Mouse (Mus musculus) thymus, adult 2 months (tissue): ENCODE data around the gene P2ry2. TPM values are rescaled to one million over a fixed set of nuclear protein-coding genes. Genes with fewer than 3 reads are reported as not detected.

Experiments
- DNase-seq: peaks from one replicate; pipeline ENCODE4 v3.0.0; 2021
- H3K27ac ChIP-seq: fragments of 200-500 bp; 2 replicates; pipeline ENCODE4 v1.5.1; 2012; ENCODE audit warnings: low read length, control low read depth; ENCODE audit not compliant: control insufficient read depth, insufficient read depth
- H3K27me3 ChIP-seq: fragments of 200-500 bp; 2 replicates; pipeline ENCODE4 v1.6.1; 2012; ENCODE audit warnings: mild to moderate bottlenecking, low read length, moderate library complexity, mixed read lengths; ENCODE audit not compliant: control insufficient read depth, insufficient read depth
- H3K36me3 ChIP-seq: fragments of 200-500 bp; 2 replicates; pipeline ENCODE4 v1.6.1; 2012; ENCODE audit warnings: mild to moderate bottlenecking, low read length, moderate library complexity; ENCODE audit not compliant: control insufficient read depth, insufficient read depth
- H3K4me1 ChIP-seq: fragments of 200-500 bp; replicated peaks from 2 replicates; pipeline ENCODE4 v1.6.1; 2012; ENCODE audit warnings: low read length; ENCODE audit not compliant: control insufficient read depth, insufficient read depth
- H3K4me3 ChIP-seq: fragments of 200-500 bp; 2 replicates; pipeline ENCODE4 v1.5.1; 2012; ENCODE audit warnings: mild to moderate bottlenecking, low read length, control low read depth, moderate library complexity; ENCODE audit not compliant: control insufficient read depth, insufficient read depth
- CTCF ChIP-seq: fragments of 200-500 bp; IDR thresholded peaks from 2 replicates; pipeline ENCODE4 v1.5.1; 2012; ENCODE audit warnings: mild to moderate bottlenecking, control low read depth, low read length, moderate library complexity, borderline replicate concordance; ENCODE audit not compliant: control insufficient read depth, poor library complexity, insufficient read depth; ENCODE audit errors: extremely low read depth
- POLR2A ChIP-seq: fragments of 200-500 bp; IDR thresholded peaks from 2 replicates; pipeline ENCODE4 v1.6.1; 2012; ENCODE audit warnings: mild to moderate bottlenecking, low read length, control low read depth, moderate library complexity; ENCODE audit not compliant: control insufficient read depth, poor library complexity, insufficient read depth; ENCODE audit errors: extremely low read depth
- whole genome bisulfite sequencing: fragments of 180-500 bp; shearing (Covaris S2); methylation state at CpG from one replicate; pipeline ENCODE4 v1.1.7; 2018; 5-methylcytosine and 5-hydroxymethylcytosine counted together
- polyA plus RNA-seq: library from polyadenylated mRNA; depleted of rRNA; stranded (reverse); fragments of >200 nt; gene quantifications from 2 replicates; pipeline ENCODE4 v1.2.3, GENCODE M21; 2012

P2ry2 gene
- polyA plus RNA-seq, 1 experiment, result 5.3 TPM

GRCm38 (mm10) chr7:101051551-101052221 lies 39.0 kb upstream of the P2ry2 start:
- no peaks in the 10 kb centered on the region for H3K27me3 ChIP-seq
- DNase-seq, result peak; percentile 58
- WGBS, result 23% methylated on average over 11 of the region's 11 CpGs
- H3K36me3 ChIP-seq, result no peaks in the 10 kb centered on the region
- H3K27ac ChIP-seq, result no peak overlapping the region
- no peak for TF ChIP-seq POLR2A
- peak; percentile 54; the same call in 1 of the 2 replicates for TF ChIP-seq CTCF
- no peaks in the 10 kb centered on the region for H3K4me1 ChIP-seq
- H3K4me3 ChIP-seq, result no peak overlapping the region

DNA sequence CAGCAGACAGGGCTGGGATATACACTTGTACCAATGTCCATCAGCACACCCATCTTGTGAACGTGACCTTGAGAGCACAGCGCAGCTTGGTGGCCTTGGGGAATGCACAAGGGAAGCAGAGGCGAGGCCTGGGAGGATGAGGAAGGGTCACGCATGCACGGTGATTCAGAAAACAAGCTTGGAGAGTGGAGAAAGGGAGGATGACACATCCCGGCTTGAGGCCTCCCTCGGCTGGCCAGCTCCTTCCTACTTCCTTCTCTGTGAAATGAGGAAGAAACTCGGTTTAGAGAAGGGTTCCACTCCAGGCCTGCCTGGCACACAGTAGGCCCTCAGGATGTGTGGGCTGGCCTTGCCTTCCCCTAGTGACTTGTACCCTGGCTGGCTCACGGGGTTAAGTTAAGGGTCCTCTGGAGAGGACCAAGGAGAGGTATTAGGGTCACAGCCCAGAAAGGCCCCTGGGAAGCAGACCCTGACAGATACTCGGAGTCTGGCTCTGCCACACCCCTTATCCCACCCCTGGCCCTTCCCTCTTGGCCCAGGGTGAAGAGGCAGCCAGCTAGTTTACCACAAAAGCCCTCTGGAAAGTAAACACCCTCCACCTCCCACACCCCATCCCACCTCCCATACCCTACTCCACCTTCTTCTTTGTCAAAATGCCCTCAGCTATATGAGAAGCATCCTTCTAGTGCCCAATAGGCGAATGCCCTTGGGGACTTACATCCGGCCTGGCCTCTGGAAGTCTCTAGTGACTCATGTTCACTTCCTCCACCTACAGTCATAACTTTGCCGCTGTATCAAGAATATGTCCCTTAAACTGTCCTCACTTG lies 38.3 kb upstream of the P2ry2 start:
- WGBS, result 73% methylated on average over 13 of the region's 13 CpGs
- H3K4me3 ChIP-seq, result no peak overlapping the region
- H3K27me3 ChIP-seq, result no peaks in the 10 kb centered on the region
- DNase-seq, result no peak
- TF ChIP-seq CTCF, result no peak
- no peak for TF ChIP-seq POLR2A
- no peaks in the 10 kb centered on the region for H3K4me1 ChIP-seq
- no peaks in the 10 kb centered on the region for H3K36me3 ChIP-seq
- H3K27ac ChIP-seq, result no peak overlapping the region

DNA sequence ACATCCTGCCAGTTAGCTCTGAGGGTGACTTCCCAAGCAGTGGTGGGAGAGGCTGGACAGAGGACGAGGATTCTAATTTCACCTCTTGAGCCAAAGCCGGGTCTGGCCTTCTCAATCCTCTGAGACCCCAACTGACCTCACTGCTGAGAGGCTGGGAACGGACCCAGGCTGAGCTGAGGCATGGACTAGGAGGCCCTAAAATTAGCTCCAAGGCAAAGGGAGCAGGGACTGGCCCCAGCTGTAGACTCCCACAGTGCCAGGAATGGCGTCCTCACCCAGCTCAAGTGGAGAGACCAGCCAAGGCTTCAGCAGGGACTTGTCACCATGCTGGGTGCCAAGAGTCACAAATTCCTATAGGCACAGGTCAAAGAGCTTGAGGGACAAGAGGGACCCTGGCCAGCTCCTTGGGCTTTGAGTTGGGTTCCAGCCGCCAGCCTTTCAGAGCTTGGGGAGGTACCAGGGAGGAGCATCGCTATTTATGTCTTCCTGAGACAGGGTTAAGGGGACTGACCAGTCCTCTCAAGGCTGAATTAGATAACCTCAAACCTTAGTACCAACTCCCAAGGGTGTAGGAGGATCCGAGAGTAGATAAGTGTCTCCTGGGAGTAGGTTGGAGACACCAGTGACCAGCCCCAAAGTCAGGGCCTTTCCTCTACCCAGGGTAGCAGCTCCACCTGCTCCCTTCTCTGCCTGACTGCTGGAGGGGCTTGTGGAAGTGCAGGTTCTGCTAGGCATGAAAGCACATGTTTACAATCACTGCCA lies 36.8 kb upstream of the P2ry2 start:
- no peak overlapping the region for H3K27ac ChIP-seq
- no peak for DNase-seq
- TF ChIP-seq POLR2A, result no peak
- TF ChIP-seq CTCF, result no peak
- H3K4me3 ChIP-seq, result no peak overlapping the region
- 93% methylated on average over 7 of the region's 7 CpGs for WGBS
- no peaks in the 10 kb centered on the region for H3K27me3 ChIP-seq
- no peaks in the 10 kb centered on the region for H3K4me1 ChIP-seq
- H3K36me3 ChIP-seq, result no peaks in the 10 kb centered on the region

GRCm38 (mm10) chr7:101048247-101048646 lies 35.6 kb upstream of the P2ry2 start:
- no peaks in the 10 kb centered on the region for H3K4me1 ChIP-seq
- H3K36me3 ChIP-seq, result no peaks in the 10 kb centered on the region
- DNase-seq, result no peak
- no peak overlapping the region for H3K4me3 ChIP-seq
- WGBS, result 90% methylated on average over 5 of the region's 5 CpGs
- H3K27me3 ChIP-seq, result no peaks in the 10 kb centered on the region
- TF ChIP-seq POLR2A, result no peak
- TF ChIP-seq CTCF, result no peak
- no peak overlapping the region for H3K27ac ChIP-seq

- H3K36me3 ChIP-seq, result no peaks in the 10 kb centered on the region
- no peaks in the 10 kb centered on the region for H3K27me3 ChIP-seq
- TF ChIP-seq POLR2A (no peak), CTCF (no peak)
- H3K4me1 ChIP-seq, result 0 out of 2 replicates have a peak, but pooled peaks cover 6% of the 10 kb centered on the region
- WGBS, result 93% methylated on average over 8 of the region's 8 CpGs
- no peak overlapping the region for H3K27ac ChIP-seq
- no peak for DNase-seq
- H3K4me3 ChIP-seq, result no peak overlapping the region
These were observed 31.3 kb upstream of the P2ry2 start for GRCm38 (mm10) chr7:101043846-101044541.
